Mouse (Mus musculus) limb, embryonic 15.5 days (tissue): ENCODE results near the gene Gm28051. TPM values are rescaled to one million over a fixed set of nuclear protein-coding genes. Genes with fewer than 3 reads are reported as not detected.

Experiments used
- ATAC-seq: fragments of 200-750 bp; cut with Nextera tagmentation; 2 replicates; pipeline ENCODE4 v1.8.0; 2017; ENCODE audit warnings: low read depth, moderate TSS enrichment; ENCODE audit not compliant: insufficient number of reproducible peaks, low FRiP score, low TSS enrichment
- H3K27ac ChIP-seq: fragments of 300-500 bp; sonication (generic); 2 replicates; pipeline ENCODE4 v1.5.1; 2015; ENCODE audit warnings: moderate library complexity, mild to moderate bottlenecking, inconsistent platforms
- H3K27me3 ChIP-seq: fragments of 300-500 bp; sonication (generic); 2 replicates; pipeline ENCODE4 v1.6.1; 2015; ENCODE audit warnings: inconsistent platforms
- H3K36me3 ChIP-seq: fragments of 300-500 bp; sonication (generic); 2 replicates; pipeline ENCODE4 v1.6.1; 2015; ENCODE audit warnings: inconsistent platforms
- H3K4me1 ChIP-seq: fragments of 300-500 bp; sonication (generic); 2 replicates; pipeline ENCODE4 v1.6.1; 2015; ENCODE audit warnings: inconsistent platforms
- H3K4me2 ChIP-seq: fragments of 300-500 bp; sonication (generic); 2 replicates; pipeline ENCODE4 v1.6.1; 2015; ENCODE audit warnings: mild to moderate bottlenecking, inconsistent platforms
- H3K4me3 ChIP-seq: fragments of 300-500 bp; sonication (generic); 2 replicates; pipeline ENCODE4 v1.5.1; 2015; ENCODE audit warnings: mild to moderate bottlenecking, inconsistent platforms
- H3K9ac ChIP-seq: fragments of 300-500 bp; sonication (generic); 2 replicates; pipeline ENCODE4 v1.6.1; 2015; ENCODE audit warnings: inconsistent platforms
- H3K9me3 ChIP-seq: fragments of 300-500 bp; sonication (generic); 2 replicates; pipeline ENCODE4 v1.6.1; 2016; ENCODE audit warnings: inconsistent platforms
- WGBS: fragments of 180-500 bp; shearing (Covaris S2); methylation state at CpG from one replicate; pipeline ENCODE4 v1.1.7; 2015; 5-methylcytosine and 5-hydroxymethylcytosine counted together
- polyA plus RNA-seq: library from polyadenylated mRNA; unstranded; fragments of >200 nt; fragmentation: Nextera tagmentation; extraction: Ambion mirVana; gene quantifications from 2 replicates; pipeline ENCODE4 v1.2.1, GENCODE M21; 2015

Gene Gm28051
- polyA plus RNA-seq, 1 experiment from 2014 or later, result not detected

- H3K27me3 ChIP-seq, result no peaks in the 10 kb centered on the region
- H3K4me2 ChIP-seq, result no peak overlapping the region
Measured at GRCm38 (mm10) chr12:102763696-102764095, 6.1 kb upstream of the Gm28051 start.

GRCm38 (mm10) chr12:102761668-102762067 is 4.1 kb upstream of the Gm28051 start:
- Histone ChIP-seq H3K4me2 (no peak overlapping the region), H3K9ac (no peak overlapping the region), H3K9me3 (no peaks in the 10 kb centered on the region), H3K4me1 (peaks cover 13% of the 10 kb centered on the region), H3K36me3 (peaks cover 32% of the 10 kb centered on the region), H3K27me3 (no peaks in the 10 kb centered on the region), H3K4me3 (no peak overlapping the region), H3K27ac (no peak overlapping the region)
- no peak for ATAC-seq
- whole genome bisulfite sequencing, result 81% methylated on average over 3 of the region's 3 CpGs

More at GRCm38 (mm10) chr12:102763696-102764095, 6.1 kb upstream of the Gm28051 start:
- Histone ChIP-seq H3K36me3 (peaks cover 50% of the 10 kb centered on the region), H3K9ac (no peak overlapping the region), H3K4me3 (no peak overlapping the region), H3K4me1 (peaks cover 9% of the 10 kb centered on the region), H3K27ac (no peak overlapping the region), H3K9me3 (no peaks in the 10 kb centered on the region)
- ATAC-seq, result no peak

DNA sequence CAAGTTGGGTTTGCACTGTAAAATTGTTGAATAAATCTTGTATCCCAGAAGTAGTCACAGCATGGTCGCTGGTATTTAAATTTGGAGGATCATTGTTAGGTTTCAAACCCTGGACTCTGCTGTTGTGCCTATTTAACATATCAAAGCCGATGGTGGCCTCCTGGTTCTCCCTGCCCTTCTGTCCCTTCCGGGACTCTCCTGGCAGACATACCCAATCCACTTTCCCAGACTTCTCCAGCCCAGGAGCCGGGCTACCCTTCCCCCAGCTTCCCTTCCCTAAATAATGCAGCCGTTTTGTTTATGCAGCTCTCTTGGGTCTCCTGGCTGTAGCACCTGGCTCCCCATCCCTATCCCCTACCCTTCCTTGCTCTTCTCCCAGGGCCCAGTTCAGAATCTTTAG is 1.4 kb upstream of the Gm28051 start:
- ATAC-seq, result no peak
- under 1% methylated on average over 5 of the region's 5 CpGs for WGBS

DNA sequence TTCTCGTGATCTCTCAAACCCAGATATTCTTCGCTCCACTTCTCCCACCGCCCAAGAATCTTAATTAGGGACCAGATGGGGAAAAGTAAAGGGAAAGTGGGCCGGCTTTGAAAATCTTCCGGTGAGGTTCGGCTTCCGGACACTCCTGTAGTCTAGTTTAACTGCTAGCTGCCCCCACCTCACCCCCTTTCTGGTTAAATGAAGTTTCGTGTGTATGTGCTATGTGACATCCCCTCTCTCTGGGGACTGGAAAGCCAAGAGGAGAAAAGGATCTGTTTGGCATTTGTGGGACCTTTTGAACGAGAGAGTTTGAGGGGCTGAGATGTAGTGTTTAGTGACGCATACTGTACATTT is 815 bp upstream of the Gm28051 start, which contains the start of gene Gm20604:
Gene Gm20604 (minus strand): TSS at position 270 of the 354 bp plus-strand sequence.
- Histone ChIP-seq H3K9ac (peak within 1 kb of the TSS; percentile 86), H3K9me3 (no peaks in the 10 kb centered on the region), H3K4me3 (peak within 1 kb of the TSS; percentile 90), H3K27me3 (no peaks in the 10 kb centered on the region), H3K36me3 (0 out of 2 replicates have a peak, but pooled peaks cover 9% of the 10 kb centered on the region), H3K27ac (peak within 1 kb of the TSS; percentile 92), H3K4me2 (peak within 1 kb of the TSS; percentile 60), H3K4me1 (peaks cover 18% of the 10 kb centered on the region)
- WGBS, result under 1% methylated on average over 10 of the region's 10 CpGs
- no peak for ATAC-seq

More for the DNA sequence above, 1.4 kb upstream of the Gm28051 start:
- Histone ChIP-seq H3K4me2 (peak overlapping the region; percentile 60), H3K27me3 (no peaks in the 10 kb centered on the region), H3K27ac (no peak overlapping the region), H3K4me1 (peaks cover 18% of the 10 kb centered on the region), H3K36me3 (peaks cover 10% of the 10 kb centered on the region), H3K4me3 (peak overlapping the region; percentile 90), H3K9me3 (no peaks in the 10 kb centered on the region), H3K9ac (peak overlapping the region; percentile 86)

- Histone ChIP-seq H3K27me3 (no peaks in the 10 kb centered on the region), H3K36me3 (0 out of 2 replicates have a peak, but pooled peaks cover 3% of the 10 kb centered on the region), H3K9ac (peak overlapping the region; percentile 50), H3K4me2 (peak overlapping the region; percentile 57), H3K4me3 (peak overlapping the region; percentile 90), H3K27ac (peak overlapping the region; percentile 92), H3K4me1 (peaks cover 18% of the 10 kb centered on the region), H3K9me3 (no peaks in the 10 kb centered on the region)
- ATAC-seq, result peak; percentile 78
- 1% methylated on average over 46 of the region's 46 CpGs for WGBS
Measured at GRCm38 (mm10) chr12:102757055-102757688, 393 bp downstream of the Gm28051 start.

GRCm38 (mm10) chr12:102756304-102756703 is 1.3 kb downstream of the Gm28051 start:
- no peaks in the 10 kb centered on the region for H3K9me3 ChIP-seq
- peaks cover 18% of the 10 kb centered on the region for H3K4me1 ChIP-seq
- H3K27me3 ChIP-seq, result no peaks in the 10 kb centered on the region
- peak overlapping the region; percentile 50; the same call in 1 of the 2 replicates for H3K9ac ChIP-seq
- 0 out of 2 replicates have a peak, but pooled peaks cover 3% of the 10 kb centered on the region for H3K36me3 ChIP-seq
- H3K4me3 ChIP-seq, result peak overlapping the region; percentile 90
- ATAC-seq, result no peak
- WGBS, result 87% methylated on average over 7 of the region's 7 CpGs
- H3K27ac ChIP-seq, result no peak overlapping the region
- H3K4me2 ChIP-seq, result peak overlapping the region; percentile 57

GRCm38 (mm10) chr12:102748256-102748655 is 9.3 kb downstream of the Gm28051 start:
- Histone ChIP-seq H3K4me3 (no peak overlapping the region), H3K4me2 (no peak overlapping the region), H3K9me3 (no peaks in the 10 kb centered on the region), H3K4me1 (peaks cover 8% of the 10 kb centered on the region; the same call in 1 of the 2 replicates), H3K27me3 (no peaks in the 10 kb centered on the region), H3K9ac (no peak overlapping the region), H3K36me3 (peaks cover 17% of the 10 kb centered on the region; the same call in 1 of the 2 replicates), H3K27ac (no peak overlapping the region)
- ATAC-seq, result no peak
- WGBS, result 82% methylated on average over 3 of the region's 3 CpGs

DNA sequence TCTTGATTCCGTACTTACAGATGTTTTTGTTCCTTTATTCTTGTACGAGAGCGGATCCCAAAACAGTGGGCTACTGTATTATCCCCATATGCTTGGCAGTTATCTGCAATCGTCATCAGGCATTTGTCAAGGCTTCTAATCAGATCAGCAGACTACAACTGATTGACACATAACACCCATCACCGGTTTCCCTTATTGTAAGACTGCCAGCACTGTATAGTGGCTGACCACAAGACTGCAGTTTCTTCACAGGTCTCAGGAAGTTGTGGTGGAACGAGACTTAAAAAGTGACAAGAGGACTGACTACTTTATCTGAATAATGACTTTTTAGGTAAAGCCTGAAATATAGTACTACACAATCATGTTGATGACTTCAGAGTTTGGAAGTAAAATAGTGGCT is 12.7 kb downstream of the Gm28051 start:
- Histone ChIP-seq H3K9me3 (no peaks in the 10 kb centered on the region), H3K9ac (no peak overlapping the region), H3K27ac (no peak overlapping the region), H3K27me3 (no peaks in the 10 kb centered on the region), H3K4me3 (0 out of 2 replicates have a peak overlapping the region, but pooled peaks have one; percentile 72), H3K36me3 (peaks cover 17% of the 10 kb centered on the region; the same call in 1 of the 2 replicates), H3K4me2 (no peak overlapping the region), H3K4me1 (peaks cover 15% of the 10 kb centered on the region)
- ATAC-seq, result no peak
- 63% methylated on average over 6 of the region's 6 CpGs for WGBS

- Histone ChIP-seq H3K27me3 (no peaks in the 10 kb centered on the region), H3K4me2 (peak within 1 kb of the TSS; percentile 76), H3K9ac (peak within 1 kb of the TSS; percentile 77), H3K36me3 (peaks cover 11% of the 10 kb centered on the region; the same call in 1 of the 2 replicates), H3K4me1 (peaks cover 15% of the 10 kb centered on the region), H3K27ac (peak within 1 kb of the TSS; percentile 86), H3K9me3 (no peaks in the 10 kb centered on the region), H3K4me3 (peak within 1 kb of the TSS; percentile 72)
- ATAC-seq, result peak; percentile 91
- WGBS, result under 1% methylated on average over 61 of the region's 63 CpGs
Measured at GRCm38 (mm10) chr12:102743589-102744574, 13.7 kb downstream of the Gm28051 start, which contains the start of the genes Moap1 and Tmem251. Gene Moap1, minus strand, starts transcription at chr12:102743661. Gene Tmem251, plus strand, starts transcription at chr12:102743762.

DNA sequence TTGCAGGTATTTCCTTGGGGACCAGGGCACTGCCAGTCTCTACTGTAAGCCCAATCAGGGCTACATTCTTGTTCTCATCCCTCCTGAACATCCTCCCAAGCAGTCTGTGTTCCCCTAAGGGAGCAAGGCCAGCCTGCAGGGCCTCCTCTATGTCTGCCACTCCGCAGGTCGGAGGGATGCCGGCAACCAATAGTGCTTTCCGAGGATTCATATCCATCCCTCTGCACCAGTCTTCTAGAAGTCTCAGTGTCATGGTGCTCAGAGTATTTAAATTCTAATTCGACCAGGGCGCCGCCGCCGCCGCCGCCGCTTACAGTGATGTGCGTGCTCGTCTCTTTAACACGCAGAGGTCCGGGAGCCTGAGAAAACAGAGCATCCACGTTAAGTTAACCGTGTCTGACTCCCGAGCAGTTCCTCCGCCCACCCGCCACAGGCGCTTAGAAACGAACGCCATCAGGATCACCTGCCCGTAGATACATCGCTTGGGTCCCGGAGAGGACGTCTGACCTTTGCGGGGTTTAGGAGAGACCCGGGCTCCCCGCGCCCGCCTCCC is 14.5 kb downstream of the Gm28051 start:
- Histone ChIP-seq H3K27ac (peak overlapping the region; percentile 86), H3K9ac (peak overlapping the region; percentile 77), H3K27me3 (no peaks in the 10 kb centered on the region), H3K9me3 (no peaks in the 10 kb centered on the region), H3K4me2 (peak overlapping the region; percentile 76), H3K4me3 (peak overlapping the region; percentile 72), H3K36me3 (peaks cover 3% of the 10 kb centered on the region; the same call in 1 of the 2 replicates), H3K4me1 (peaks cover 15% of the 10 kb centered on the region)
- 0 out of 2 replicates have a peak, but pooled peaks have one; percentile 21 for ATAC-seq
- under 1% methylated on average over 33 of the region's 33 CpGs for WGBS

DNA sequence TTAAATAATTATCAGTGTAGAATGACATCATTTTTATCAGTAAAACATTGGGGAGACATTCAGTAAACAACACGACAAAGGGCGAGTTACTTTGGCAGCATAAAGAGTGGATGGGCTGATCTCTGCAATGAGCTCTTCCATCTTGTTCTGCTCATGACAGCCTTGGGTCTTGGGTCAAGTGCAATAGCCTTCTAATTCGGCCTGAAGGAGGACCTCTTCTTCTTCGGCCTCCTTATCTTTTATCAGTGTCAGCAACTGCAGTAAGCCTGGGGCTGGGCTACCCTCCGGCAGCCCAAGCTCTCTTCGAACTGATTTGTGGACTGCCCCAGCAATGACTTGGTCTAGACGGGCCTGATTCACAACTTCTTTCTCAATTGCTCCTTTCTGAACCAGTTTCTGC is 15.5 kb downstream of the Gm28051 start:
- Histone ChIP-seq H3K4me3 (no peak overlapping the region), H3K9ac (no peak overlapping the region)
- no peak for ATAC-seq

More for the DNA sequence above, 15.5 kb downstream of the Gm28051 start:
- Histone ChIP-seq H3K4me1 (peaks cover 15% of the 10 kb centered on the region), H3K4me2 (no peak overlapping the region), H3K36me3 (no peaks in the 10 kb centered on the region; the same call in 1 of the 2 replicates), H3K9me3 (no peaks in the 10 kb centered on the region), H3K27me3 (no peaks in the 10 kb centered on the region), H3K27ac (no peak overlapping the region)
- WGBS, result 84% methylated on average over 7 of the region's 7 CpGs
